Mouse (Mus musculus) bone marrow, adult 2 months (tissue): ENCODE results near the gene Ccdc136.

ENCODE experiments used
- CTCF ChIP-seq: fragments of 200-500 bp; IDR thresholded peaks from 2 replicates; pipeline ENCODE4 v1.5.1; 2011; ENCODE audit warnings: low read length, control low read depth; ENCODE audit not compliant: control insufficient read depth, insufficient read depth
- POLR2A ChIP-seq: fragments of 200-500 bp; IDR thresholded peaks from 2 replicates; pipeline ENCODE4 v1.6.1; 2011; ENCODE audit warnings: low read depth, mild to moderate bottlenecking, control low read depth, low read length, borderline replicate concordance; ENCODE audit not compliant: control insufficient read depth

- no peak for TF ChIP-seq CTCF
- TF ChIP-seq POLR2A, result no peak
Observed at GRCm38 (mm10) chr6:29425118-29425517, 29.0 kb downstream of the Ccdc136 start.
